Mouse (Mus musculus) heart, adult 2 months (tissue): Measurements from ENCODE around the gene Srsf12. TPM values are rescaled to one million over a fixed set of nuclear protein-coding genes. Genes with fewer than 3 reads are reported as not detected.

Experiments
- DNase-seq, 2 experiments: peaks; one replicate each; pipeline ENCODE4 v3.0.0; 2021
- H3K27ac ChIP-seq: fragments of 200-600 bp; 2 replicates; pipeline ENCODE4 v1.8.1; 2022
- H3K27me3 ChIP-seq: fragments of 200-500 bp; 2 replicates; pipeline ENCODE4 v1.6.1; 2012; ENCODE audit warnings: mild to moderate bottlenecking, low read length, inconsistent platforms, mixed read lengths; ENCODE audit not compliant: control insufficient read depth, insufficient read depth
- H3K36me3 ChIP-seq: fragments of 200-500 bp; 2 replicates; pipeline ENCODE4 v1.6.1; 2012; ENCODE audit warnings: low read length, inconsistent platforms; ENCODE audit not compliant: control insufficient read depth, insufficient read depth
- H3K4me1 ChIP-seq: fragments of 200-500 bp; 2 replicates; pipeline ENCODE4 v1.6.1; 2011; ENCODE audit warnings: low read length; ENCODE audit not compliant: control insufficient read depth, insufficient read depth
- H3K4me3 ChIP-seq: fragments of 200-600 bp; 2 replicates; pipeline ENCODE4 v1.8.1; 2022
- H3K79me2 ChIP-seq: fragments of 200-500 bp; replicated peaks from 2 replicates; pipeline ENCODE4 v1.6.1; 2012; ENCODE audit warnings: mild to moderate bottlenecking, inconsistent platforms, low read length, moderate library complexity, mixed read lengths; ENCODE audit not compliant: control insufficient read depth, insufficient read depth
- H3K9ac ChIP-seq: fragments of 200-500 bp; 2 replicates; pipeline ENCODE4 v1.6.1; 2012; ENCODE audit warnings: low read depth, mild to moderate bottlenecking, control low read depth, inconsistent platforms, low read length, mixed read lengths
- CTCF ChIP-seq: fragments of 200-600 bp; IDR thresholded peaks from 2 replicates; pipeline ENCODE4 v1.8.1; 2022; ENCODE audit warnings: antibody characterized with exemption, mild to moderate bottlenecking, moderate library complexity
- EP300 ChIP-seq: fragments of 200-500 bp; IDR thresholded peaks from 2 replicates; pipeline ENCODE4 v1.6.1; 2011; ENCODE audit warnings: low read depth, low read length, control low read depth; ENCODE audit not compliant: insufficient read depth
- POLR2A ChIP-seq: fragments of 200-500 bp; IDR thresholded peaks from 2 replicates; pipeline ENCODE4 v1.6.1; 2011; ENCODE audit warnings: mild to moderate bottlenecking, low read depth, low read length, control low read depth; ENCODE audit not compliant: insufficient read depth
- WGBS: fragments of 180-500 bp; shearing (Covaris S2); methylation state at CpG from one replicate; pipeline ENCODE4 v1.1.7; 2018; 5-methylcytosine and 5-hydroxymethylcytosine counted together
- intact Hi-C: fragments of 180-260 bp; cut with DNase I; formaldehyde crosslinking; loops from one replicate; pipeline ENCODE4 v1.15.1; 2025
- polyA plus RNA-seq: library from polyadenylated mRNA; depleted of rRNA; stranded (reverse); fragments of >200 nt; gene quantifications from 2 replicates; pipeline ENCODE4 v1.2.3, GENCODE M21; 2012; rRNA removed
- total RNA-seq, 2 experiments: library from RNA; stranded (reverse); gene quantifications; 2 replicates each; pipeline ENCODE4 v1.2.3; 2021

Srsf12 gene
- total and polyA plus RNA-seq, 3 experiments, result not detected

GRCm38 (mm10) chr4:33270386-33271314 is 61.9 kb downstream of the Srsf12 start:
- Histone ChIP-seq H3K9ac (no peak overlapping the region), H3K27me3 (no peaks in the 10 kb centered on the region)
- 93% methylated on average over 11 of the region's 11 CpGs for WGBS

GRCm38 (mm10) chr4:33273437-33273836 is 64.6 kb downstream of the Srsf12 start:
- TF ChIP-seq EP300 (no peak), POLR2A (no peak), CTCF (no peak)
- H3K79me2 ChIP-seq, result no peaks in the 10 kb centered on the region
- H3K4me1 ChIP-seq, result no peaks in the 10 kb centered on the region
- no peak overlapping the region for H3K27ac ChIP-seq
- no peak overlapping the region for H3K4me3 ChIP-seq
- H3K27me3 ChIP-seq, result no peaks in the 10 kb centered on the region
- no peak for DNase-seq
- 75% methylated on average over 3 of the region's 3 CpGs for WGBS
- no peaks in the 10 kb centered on the region for H3K36me3 ChIP-seq
- intact Hi-C loops, result no loop called here
- no peak overlapping the region for H3K9ac ChIP-seq

More at GRCm38 (mm10) chr4:33270386-33271314, 61.9 kb downstream of the Srsf12 start:
- H3K79me2 ChIP-seq, result no peaks in the 10 kb centered on the region
- no peak for DNase-seq
- H3K4me1 ChIP-seq, result no peaks in the 10 kb centered on the region
- TF ChIP-seq POLR2A (no peak), EP300 (no peak), CTCF (no peak)
- intact Hi-C loops, result no loop called here
- no peaks in the 10 kb centered on the region for H3K36me3 ChIP-seq
- no peak overlapping the region for H3K4me3 ChIP-seq
- no peak overlapping the region for H3K27ac ChIP-seq

- WGBS, result 64% methylated on average over 3 of the region's 3 CpGs
- peak in 1 of 2 experiments; percentile 26 for DNase-seq
- no peaks in the 10 kb centered on the region for H3K79me2 ChIP-seq
- H3K36me3 ChIP-seq, result no peaks in the 10 kb centered on the region
- H3K27me3 ChIP-seq, result no peaks in the 10 kb centered on the region
- H3K27ac ChIP-seq, result peak overlapping the region; percentile 61
- peaks cover 1% of the 10 kb centered on the region for H3K4me1 ChIP-seq
- H3K9ac ChIP-seq, result no peak overlapping the region
- no peak for TF ChIP-seq CTCF
- TF ChIP-seq POLR2A, result no peak
- TF ChIP-seq EP300, result no peak
- no peak overlapping the region for H3K4me3 ChIP-seq
- intact Hi-C loops, result loop anchor here (2.0 kb wide), 1 partner anchor 35 kb away; no protein-coding TSS in a partner anchor
Observed at GRCm38 (mm10) chr4:33281891-33282685, 73.3 kb downstream of the Srsf12 start.

Other genes with a start within 250 kb of the Srsf12 start
- gene Rragd, start 226.0 kb upstream of the Srsf12 start, total RNA-seq, result 100 to 1,000 TPM in 1 of 2 experiments, 10 to 100 TPM in 1; 81.2 to 101 TPM
- gene Rragd, start 226.0 kb upstream of the Srsf12 start, polyA plus RNA-seq, result 30.5 and 57.6 TPM in 2 replicates
- gene Ube2j1, start 177.6 kb upstream of the Srsf12 start, total RNA-seq, result 10 to 100 TPM; 40.8 to 41.9 TPM
- 14.1 and 20.1 TPM in 2 replicates for gene Ube2j1, start 177.6 kb upstream of the Srsf12 start, polyA plus RNA-seq
- 1 to 10 TPM; 1.6 to 2.6 TPM for gene Gabrr2, start 146.0 kb upstream of the Srsf12 start, total RNA-seq
- gene Gabrr2, start 146.0 kb upstream of the Srsf12 start, polyA plus RNA-seq, result 4.9 and 7.5 TPM in 2 replicates
- gene Gabrr1, start 76.5 kb upstream of the Srsf12 start, total RNA-seq, result under 1 TPM; 0.27 to 0.50 TPM
- gene Gabrr1, start 76.5 kb upstream of the Srsf12 start, polyA plus RNA-seq, result 0.20 and 0.23 TPM in 2 replicates
- gene Pm20d2, start 19.3 kb upstream of the Srsf12 start, total RNA-seq, result 10 to 100 TPM; 57.8 to 64.9 TPM
- 26.1 and 40.5 TPM in 2 replicates for gene Pm20d2, start 19.3 kb upstream of the Srsf12 start, polyA plus RNA-seq
- gene Pnrc1, start 81.2 kb downstream of the Srsf12 start, total RNA-seq, result 100 to 1,000 TPM; 151 to 170 TPM
- gene Pnrc1, start 81.2 kb downstream of the Srsf12 start, polyA plus RNA-seq, result 39.8 and 40.5 TPM in 2 replicates
- 10 to 100 TPM in 1 of 2 experiments, 1 to 10 TPM in 1; 8.9 to 10.9 TPM for gene Rngtt, start 101.3 kb downstream of the Srsf12 start, total RNA-seq
- 2.9 and 3.9 TPM in 2 replicates for gene Rngtt, start 101.3 kb downstream of the Srsf12 start, polyA plus RNA-seq